Mouse (Mus musculus): Measurements from ENCODE around the gene Gm28539. TPM values are rescaled to one million over a fixed set of nuclear protein-coding genes. Genes with fewer than 3 reads are reported as not detected.

Gm28539 gene
- polyA plus RNA-seq (2016; fragmentation: Nextera tagmentation; extraction: Ambion mirVana) = not detected in 2 replicates

GRCm38 (mm10) chr16:18836468-18837208 is at the start of gene Gm28539, which contains the start of gene 2510002D24Rik:
Gm28539 (plus strand) TSS chr16:18836584.
2510002D24Rik (plus strand) TSS chr16:18836578.
- peak; percentile 98 for ATAC-seq (ENCODE audit: low FRiP score)
- no peaks in the 10 kb centered on the region for H3K9me3 ChIP-seq
- H3K9ac ChIP-seq = peak within 1 kb of the TSS; percentile 79
- under 1% methylated on average over 45 of the region's 46 CpGs for WGBS
- no peaks in the 10 kb centered on the region for H3K27me3 ChIP-seq
- peaks cover 6% of the 10 kb centered on the region for H3K4me1 ChIP-seq
- peak within 1 kb of the TSS; percentile 85 for H3K4me3 ChIP-seq (replicated peaks)
- no peak within 1 kb of the TSS for H3K27ac ChIP-seq
- peak within 1 kb of the TSS; percentile 61 for H3K4me2 ChIP-seq
- peaks cover 35% of the 10 kb centered on the region for H3K36me3 ChIP-seq (replicated peaks)

GRCm38 (mm10) chr16:18786652-18787051 is 49.7 kb upstream of the Gm28539 start:
- WGBS = 95% methylated on average over 10 of the region's 10 CpGs
- no peak overlapping the region for H3K27ac ChIP-seq
- H3K36me3 ChIP-seq (replicated peaks) = peaks cover 84% of the 10 kb centered on the region
- no peak overlapping the region for H3K9ac ChIP-seq
- no peaks in the 10 kb centered on the region for H3K9me3 ChIP-seq
- no peak overlapping the region for H3K4me3 ChIP-seq (replicated peaks)
- no peaks in the 10 kb centered on the region for H3K4me1 ChIP-seq
- no peak overlapping the region for H3K4me2 ChIP-seq
- no peak for ATAC-seq (ENCODE audit: low FRiP score)
- no peaks in the 10 kb centered on the region for H3K27me3 ChIP-seq

GRCm38 (mm10) chr16:18788627-18789406 is 47.6 kb upstream of the Gm28539 start:
- Histone ChIP-seq H3K4me2 (no peak overlapping the region), H3K36me3 (replicated peaks) (peaks cover 85% of the 10 kb centered on the region), H3K27me3 (no peaks in the 10 kb centered on the region), H3K9me3 (no peaks in the 10 kb centered on the region), H3K9ac (no peak overlapping the region), H3K27ac (no peak overlapping the region), H3K4me1 (no peaks in the 10 kb centered on the region), H3K4me3 (replicated peaks) (no peak overlapping the region)
- no peak for ATAC-seq (ENCODE audit: low FRiP score)
- 93% methylated on average over 10 of the region's 10 CpGs for WGBS

GRCm38 (mm10) chr16:18795223-18795899 is 41.0 kb upstream of the Gm28539 start:
- no peak overlapping the region for H3K9ac ChIP-seq
- no peak overlapping the region for H3K4me2 ChIP-seq
- peaks cover 88% of the 10 kb centered on the region for H3K36me3 ChIP-seq (replicated peaks)
- H3K4me1 ChIP-seq = no peaks in the 10 kb centered on the region
- 93% methylated on average over 11 of the region's 11 CpGs for WGBS
- H3K4me3 ChIP-seq (replicated peaks) = no peak overlapping the region
- ATAC-seq (ENCODE audit: low FRiP score) = no peak
- H3K9me3 ChIP-seq = no peaks in the 10 kb centered on the region
- no peaks in the 10 kb centered on the region for H3K27me3 ChIP-seq
- H3K27ac ChIP-seq = no peak overlapping the region

- no peaks in the 10 kb centered on the region for H3K9me3 ChIP-seq
- WGBS = 89% methylated on average over 7 of the region's 7 CpGs
- H3K9ac ChIP-seq = no peak overlapping the region
- no peaks in the 10 kb centered on the region for H3K4me1 ChIP-seq
- no peak overlapping the region for H3K4me2 ChIP-seq
- no peak overlapping the region for H3K4me3 ChIP-seq (replicated peaks)
- peaks cover 88% of the 10 kb centered on the region for H3K36me3 ChIP-seq (replicated peaks)
- ATAC-seq (ENCODE audit: low FRiP score) = no peak
- H3K27ac ChIP-seq = no peak overlapping the region
- no peaks in the 10 kb centered on the region for H3K27me3 ChIP-seq
These were observed 39.7 kb upstream of the Gm28539 start for GRCm38 (mm10) chr16:18796645-18797044.

GRCm38 (mm10) chr16:18798151-18798550 is 38.2 kb upstream of the Gm28539 start:
- 94% methylated on average over 5 of the region's 5 CpGs for WGBS
- Histone ChIP-seq H3K27ac (no peak overlapping the region), H3K36me3 (replicated peaks) (peaks cover 77% of the 10 kb centered on the region)

GRCm38 (mm10) chr16:18798841-18799240 is 37.5 kb upstream of the Gm28539 start:
- WGBS = 75% methylated on average over 2 of the region's 2 CpGs
- 0 out of 2 replicates have a peak, but pooled peaks have one; percentile 39 for ATAC-seq (ENCODE audit: low FRiP score)
- peaks cover 73% of the 10 kb centered on the region for H3K36me3 ChIP-seq (replicated peaks)

More at GRCm38 (mm10) chr16:18798151-18798550, 38.2 kb upstream of the Gm28539 start:
- no peaks in the 10 kb centered on the region for H3K27me3 ChIP-seq
- H3K4me1 ChIP-seq = no peaks in the 10 kb centered on the region
- no peak overlapping the region for H3K4me2 ChIP-seq
- H3K4me3 ChIP-seq (replicated peaks) = no peak overlapping the region
- ATAC-seq (ENCODE audit: low FRiP score) = no peak
- no peak overlapping the region for H3K9ac ChIP-seq
- no peaks in the 10 kb centered on the region for H3K9me3 ChIP-seq

GRCm38 (mm10) chr16:18805746-18806145 is 30.6 kb upstream of the Gm28539 start:
- no peaks in the 10 kb centered on the region for H3K9me3 ChIP-seq
- H3K4me3 ChIP-seq (replicated peaks) = no peak overlapping the region
- H3K4me1 ChIP-seq = peaks cover 6% of the 10 kb centered on the region; the same call in 1 of the 2 replicates
- no peak overlapping the region for H3K4me2 ChIP-seq
- no peaks in the 10 kb centered on the region for H3K27me3 ChIP-seq
- no peak overlapping the region for H3K9ac ChIP-seq
- peaks cover 57% of the 10 kb centered on the region for H3K36me3 ChIP-seq (replicated peaks)
- H3K27ac ChIP-seq = no peak overlapping the region
- ATAC-seq (ENCODE audit: low FRiP score) = no peak
- WGBS = 95% methylated on average over 2 of the region's 2 CpGs

More at GRCm38 (mm10) chr16:18798841-18799240, 37.5 kb upstream of the Gm28539 start:
- H3K4me3 ChIP-seq (replicated peaks) = no peak overlapping the region
- no peak overlapping the region for H3K9ac ChIP-seq
- no peak overlapping the region for H3K27ac ChIP-seq
- H3K9me3 ChIP-seq = no peaks in the 10 kb centered on the region
- no peak overlapping the region for H3K4me2 ChIP-seq
- H3K4me1 ChIP-seq = no peaks in the 10 kb centered on the region
- H3K27me3 ChIP-seq = no peaks in the 10 kb centered on the region

- Histone ChIP-seq H3K9ac (no peak overlapping the region), H3K27me3 (no peaks in the 10 kb centered on the region), H3K4me1 (peaks cover 21% of the 10 kb centered on the region), H3K4me2 (no peak overlapping the region), H3K4me3 (replicated peaks) (no peak overlapping the region), H3K27ac (no peak overlapping the region), H3K36me3 (replicated peaks) (peaks cover 44% of the 10 kb centered on the region), H3K9me3 (no peaks in the 10 kb centered on the region)
- ATAC-seq (ENCODE audit: low FRiP score) = no peak
- WGBS = 92% methylated on average over 5 of the region's 5 CpGs
These were observed 27.4 kb upstream of the Gm28539 start for GRCm38 (mm10) chr16:18809001-18809400.

- peaks cover 46% of the 10 kb centered on the region for H3K36me3 ChIP-seq (replicated peaks)
- peaks cover 21% of the 10 kb centered on the region for H3K4me1 ChIP-seq
- H3K27ac ChIP-seq = no peak overlapping the region
- peak overlapping the region; percentile 59 for H3K9ac ChIP-seq
- no peaks in the 10 kb centered on the region for H3K9me3 ChIP-seq
- ATAC-seq (ENCODE audit: low FRiP score) = peak; percentile 8
- 5% methylated on average over 5 of the region's 5 CpGs for WGBS
- peak overlapping the region; percentile 82 for H3K4me3 ChIP-seq (replicated peaks)
- H3K27me3 ChIP-seq = no peaks in the 10 kb centered on the region
- peak overlapping the region; percentile 74 for H3K4me2 ChIP-seq
These were observed 25.4 kb upstream of the Gm28539 start for GRCm38 (mm10) chr16:18811032-18811431.

GRCm38 (mm10) chr16:18811468-18812384 is 24.7 kb upstream of the Gm28539 start, which contains the start of the genes Ufd1 and Cdc45:
Ufd1 (plus strand) TSS chr16:18811779.
Cdc45 (minus strand) TSS chr16:18811987.
- Histone ChIP-seq H3K4me3 (replicated peaks) (peak within 1 kb of the TSS; percentile 82), H3K9me3 (no peaks in the 10 kb centered on the region), H3K9ac (peak within 1 kb of the TSS; percentile 80), H3K4me1 (peaks cover 21% of the 10 kb centered on the region), H3K27ac (peak within 1 kb of the TSS; percentile 72), H3K36me3 (replicated peaks) (peaks cover 46% of the 10 kb centered on the region), H3K27me3 (no peaks in the 10 kb centered on the region), H3K4me2 (peak within 1 kb of the TSS; percentile 74)
- peak; percentile 98 for ATAC-seq (ENCODE audit: low FRiP score)
- WGBS = under 1% methylated on average over 42 of the region's 42 CpGs

Measured in forebrain, embryonic 12.5 days (tissue).